Mouse (Mus musculus): ENCODE data around the gene Fam217a.

DNA sequence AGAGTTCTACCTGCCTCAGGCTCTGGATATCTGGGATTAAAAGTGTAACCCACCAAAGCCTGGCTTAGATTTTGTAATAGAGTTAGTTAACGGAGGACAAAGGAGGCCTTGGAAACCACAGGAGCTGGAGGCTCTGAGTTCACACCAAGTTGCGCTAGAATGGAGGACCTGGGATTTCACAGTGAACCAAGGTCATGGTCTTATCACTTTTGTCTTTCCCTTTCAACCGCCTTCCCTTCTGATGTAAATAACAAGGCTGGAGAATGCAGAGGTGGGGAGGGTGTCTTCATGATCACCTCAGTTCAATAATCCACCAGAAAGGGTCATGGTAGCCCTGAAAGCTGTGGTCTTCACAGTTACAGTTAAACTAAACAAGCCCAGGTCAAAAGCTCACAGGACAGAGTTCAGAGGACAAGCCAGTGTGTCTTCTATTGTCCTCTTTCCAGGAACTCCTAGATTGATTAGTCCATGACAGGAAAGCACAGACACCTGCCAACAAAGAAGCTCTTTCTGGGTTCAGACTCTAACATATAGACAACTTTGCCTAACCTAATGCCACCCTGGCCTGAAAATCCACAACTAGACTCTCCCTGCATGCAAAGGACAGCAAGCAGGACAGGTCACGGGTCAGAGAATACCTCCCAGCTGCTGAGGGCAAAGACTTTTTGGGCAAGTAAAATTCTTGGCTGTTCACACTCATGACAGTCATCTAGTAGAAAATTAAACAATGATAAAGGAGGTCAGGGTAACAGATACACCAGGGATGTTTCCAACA is 37.1 kb upstream of the Fam217a start:
- no peak for TF ChIP-seq CTCF (IDR thresholded peaks at IDR 0.05; ENCODE audit: extremely low read depth, insufficient read depth, low read length)
- no peak for TF ChIP-seq POLR2A (IDR thresholded peaks at IDR 0.05; ENCODE audit: extremely low read depth, insufficient read depth, low read length)

Measured in cortical plate, adult 2 months (tissue).